Mouse (Mus musculus): ENCODE results near the gene Olfr166. TPM values are rescaled to one million over a fixed set of nuclear protein-coding genes. Genes with fewer than 3 reads are reported as not detected.
"Not testable (repeated sequence)": the region's sequence is repeated elsewhere in the genome, so short reads cannot be mapped to it uniquely, and the experiment has no call there.

Gene Olfr166
- polyA plus RNA-seq (2014; fragmentation: Nextera tagmentation; extraction: Ambion mirVana) = not detected in 2 replicates

DNA sequence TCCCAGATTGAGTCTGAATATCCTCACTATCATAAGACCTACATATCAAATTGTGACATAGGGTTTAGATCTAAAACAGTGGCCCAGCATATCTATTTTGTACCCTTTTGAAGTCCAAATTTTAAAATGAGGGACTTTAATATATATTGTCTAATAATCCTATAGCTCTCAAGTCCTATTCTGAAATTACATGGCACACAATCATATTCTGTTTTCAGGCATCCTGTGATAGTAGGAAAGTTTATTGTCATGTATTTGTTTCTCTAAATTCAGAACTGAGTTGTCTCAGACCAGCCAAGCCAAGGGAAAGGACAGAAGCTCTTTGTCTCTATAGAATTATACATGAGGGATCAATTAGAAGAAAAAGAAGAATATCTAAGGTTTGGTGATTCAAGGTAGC, at the start of gene Olfr166:
TSS of gene Olfr166 (plus strand) at position 301 of the 400 bp plus-strand sequence.
- Histone ChIP-seq H3K9ac (ENCODE audit: low read length) (no peak within 1 kb of the TSS), H3K36me3 (ENCODE audit: control insufficient read depth, insufficient read depth, low read length) (no peaks in the 10 kb centered on the region), H3K4me3 (ENCODE audit: low read depth, low read length) (no peak within 1 kb of the TSS), H3K4me2 (ENCODE audit: low read depth, severe bottlenecking) (no peak within 1 kb of the TSS), H3K4me1 (ENCODE audit: control insufficient read depth, insufficient read depth, low read length) (no peaks in the 10 kb centered on the region), H3K9me3 (ENCODE audit: control insufficient read depth, low read length) (no peaks in the 10 kb centered on the region), H3K27ac (replicated peaks; ENCODE audit: low read depth, low read length) (no peak within 1 kb of the TSS), H3K27me3 (ENCODE audit: control insufficient read depth, insufficient read depth, low read length) (no peaks in the 10 kb centered on the region)
- no peak for DNase-seq (ENCODE audit: low spot score)
- ATAC-seq (ENCODE audit: insufficient number of reproducible peaks, low FRiP score, low TSS enrichment, low read depth) = no peak

DNA sequence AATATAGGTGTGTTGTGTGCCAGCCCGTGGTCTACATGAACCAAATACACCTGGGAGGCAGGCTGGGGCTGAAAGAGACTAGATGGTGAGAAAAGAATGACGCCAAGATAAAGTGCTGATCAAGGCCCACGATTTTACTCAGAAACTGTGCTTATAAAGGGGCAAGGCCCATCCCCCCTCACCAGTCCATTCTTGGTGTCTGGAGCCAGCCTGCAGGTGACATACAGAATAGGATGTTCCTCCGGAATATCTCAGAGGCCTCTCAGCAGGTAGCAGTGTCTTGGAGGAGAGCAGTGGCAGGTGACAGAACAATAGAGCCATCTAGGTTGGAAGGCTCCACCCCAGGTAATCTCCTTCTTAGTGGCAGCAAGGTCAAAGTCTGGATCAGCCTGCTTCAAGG, 24.8 kb upstream of the Olfr166 start:
- 82% methylated on average over 4 of the region's 4 CpGs for WGBS
- DNase-seq (ENCODE audit: low spot score); H3K4me1 ChIP-seq (ENCODE audit: control insufficient read depth, insufficient read depth, low read length); H3K4me3 ChIP-seq (ENCODE audit: low read depth, low read length); H3K27me3 ChIP-seq (ENCODE audit: control insufficient read depth, insufficient read depth, low read length); ATAC-seq (ENCODE audit: insufficient number of reproducible peaks, low FRiP score, low TSS enrichment, low read depth); H3K9me3 ChIP-seq (ENCODE audit: control insufficient read depth, low read length); H3K27ac ChIP-seq (replicated peaks; ENCODE audit: low read depth, low read length); H3K9ac ChIP-seq (ENCODE audit: low read length); H3K36me3 ChIP-seq (ENCODE audit: control insufficient read depth, insufficient read depth, low read length); H3K4me2 ChIP-seq (ENCODE audit: low read depth, severe bottlenecking): not testable (repeated sequence)

DNA sequence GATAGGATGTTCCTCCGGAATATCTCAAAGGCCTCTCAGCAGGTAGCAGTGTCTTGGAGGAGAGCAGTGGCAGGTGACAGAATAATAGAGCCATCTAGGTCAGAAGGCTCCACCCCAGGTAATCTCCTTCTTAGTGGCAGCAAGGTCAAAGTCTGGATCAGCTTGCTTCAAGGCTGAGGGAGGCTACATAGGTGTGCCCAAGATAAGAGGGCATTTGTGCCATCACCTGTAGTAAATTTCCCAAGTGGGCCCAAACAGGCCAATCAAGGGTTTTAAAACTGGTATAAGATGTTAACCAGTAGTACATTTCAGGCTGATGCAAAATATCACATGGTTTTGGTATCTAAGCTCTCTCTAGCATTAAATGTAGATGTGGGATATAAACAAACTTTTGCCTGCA, 19.1 kb upstream of the Olfr166 start:
- Histone ChIP-seq H3K27me3 (ENCODE audit: control insufficient read depth, insufficient read depth, low read length) (no peaks in the 10 kb centered on the region), H3K4me2 (ENCODE audit: low read depth, severe bottlenecking) (no peak overlapping the region), H3K9ac (ENCODE audit: low read length) (no peak overlapping the region), H3K27ac (replicated peaks; ENCODE audit: low read depth, low read length) (no peak overlapping the region), H3K4me1 (ENCODE audit: control insufficient read depth, insufficient read depth, low read length) (no peaks in the 10 kb centered on the region), H3K36me3 (ENCODE audit: control insufficient read depth, insufficient read depth, low read length) (no peaks in the 10 kb centered on the region), H3K4me3 (ENCODE audit: low read depth, low read length) (no peak overlapping the region), H3K9me3 (ENCODE audit: control insufficient read depth, low read length) (no peaks in the 10 kb centered on the region)
- ATAC-seq (ENCODE audit: insufficient number of reproducible peaks, low FRiP score, low TSS enrichment, low read depth) (no peak), DNase-seq (ENCODE audit: low spot score) (no peak)
- WGBS = 89% methylated on average over 1 of the region's 1 CpGs

DNA sequence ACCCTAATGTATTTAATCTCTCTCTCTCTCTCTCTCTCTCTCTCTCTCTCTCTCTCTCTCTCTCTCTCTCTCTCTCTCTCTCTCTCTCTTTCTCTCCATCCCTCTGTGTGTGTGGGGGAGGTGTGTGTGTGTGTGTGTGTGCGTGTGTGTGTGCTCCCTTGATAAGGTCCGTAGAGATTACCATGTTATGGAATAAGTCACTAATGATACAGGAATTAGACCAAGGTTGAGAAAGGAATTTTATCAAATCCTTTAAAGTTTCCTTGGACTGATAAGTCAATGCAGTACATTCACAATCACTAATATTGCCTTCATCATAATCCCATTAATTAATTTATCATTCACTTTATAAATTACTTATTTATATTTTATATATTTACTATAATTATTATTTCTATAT, 38.7 kb downstream of the Olfr166 start, which contains the start of gene Olfr167:
TSS of gene Olfr167 (minus strand) at position 101 of the 400 bp plus-strand sequence.
- H3K36me3 ChIP-seq (ENCODE audit: control insufficient read depth, insufficient read depth, low read length) = no peaks in the 10 kb centered on the region
- 82% methylated on average over 2 of the region's 2 CpGs for WGBS
- no peaks in the 10 kb centered on the region for H3K27me3 ChIP-seq (ENCODE audit: control insufficient read depth, insufficient read depth, low read length)
- no peak for ATAC-seq (ENCODE audit: insufficient number of reproducible peaks, low FRiP score, low TSS enrichment, low read depth)
- no peaks in the 10 kb centered on the region for H3K9me3 ChIP-seq (ENCODE audit: control insufficient read depth, low read length)
- no peak within 1 kb of the TSS for H3K9ac ChIP-seq (ENCODE audit: low read length)
- H3K4me2 ChIP-seq (ENCODE audit: low read depth, severe bottlenecking) = no peak within 1 kb of the TSS
- no peak for DNase-seq (ENCODE audit: low spot score)
- no peaks in the 10 kb centered on the region for H3K4me1 ChIP-seq (ENCODE audit: control insufficient read depth, insufficient read depth, low read length)
- no peak within 1 kb of the TSS for H3K4me3 ChIP-seq (ENCODE audit: low read depth, low read length)
- no peak within 1 kb of the TSS for H3K27ac ChIP-seq (replicated peaks; ENCODE audit: low read depth, low read length)

DNA sequence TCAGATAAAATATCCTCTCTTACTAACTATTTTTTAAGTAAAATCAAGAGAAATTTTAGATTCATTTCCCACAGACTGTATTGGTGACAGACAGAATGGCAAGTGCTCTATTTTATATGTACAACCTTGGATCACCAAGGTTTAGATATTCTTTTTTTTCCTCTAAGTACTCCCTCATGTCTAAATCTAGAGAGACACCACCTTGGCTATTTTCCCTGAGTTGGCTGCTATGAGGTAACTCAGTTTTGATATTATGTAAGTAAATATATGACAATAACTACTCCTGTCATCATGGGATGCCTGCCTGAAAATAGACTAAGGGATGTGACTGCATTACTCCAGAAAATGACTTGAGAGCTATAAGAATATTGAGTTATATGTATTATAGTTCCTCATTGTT, 52.0 kb downstream of the Olfr166 start, which contains the start of gene Olfr168:
TSS of gene Olfr168 (minus strand) at position 101 of the 400 bp plus-strand sequence.
- no peak within 1 kb of the TSS for H3K4me2 ChIP-seq (ENCODE audit: low read depth, severe bottlenecking)
- H3K9me3 ChIP-seq (ENCODE audit: control insufficient read depth, low read length) = no peaks in the 10 kb centered on the region
- H3K4me1 ChIP-seq (ENCODE audit: control insufficient read depth, insufficient read depth, low read length) = no peaks in the 10 kb centered on the region
- no peaks in the 10 kb centered on the region for H3K36me3 ChIP-seq (ENCODE audit: control insufficient read depth, insufficient read depth, low read length)
- no peak for DNase-seq (ENCODE audit: low spot score)
- no peak within 1 kb of the TSS for H3K9ac ChIP-seq (ENCODE audit: low read length)
- H3K27me3 ChIP-seq (ENCODE audit: control insufficient read depth, insufficient read depth, low read length) = no peaks in the 10 kb centered on the region
- no peak within 1 kb of the TSS for H3K27ac ChIP-seq (replicated peaks; ENCODE audit: low read depth, low read length)
- ATAC-seq (ENCODE audit: insufficient number of reproducible peaks, low FRiP score, low TSS enrichment, low read depth) = no peak
- H3K4me3 ChIP-seq (ENCODE audit: low read depth, low read length) = no peak within 1 kb of the TSS

Other genes starting within 250 kb of the Olfr166 start
- not detected in 2 replicates for gene Olfr164, start 169.6 kb upstream of the Olfr166 start, polyA plus RNA-seq (2014; fragmentation: Nextera tagmentation; extraction: Ambion mirVana)
- not detected in 2 replicates for gene Olfr165, start 60.6 kb upstream of the Olfr166 start, polyA plus RNA-seq (2014; fragmentation: Nextera tagmentation; extraction: Ambion mirVana)
- gene Olfr167, start 38.6 kb downstream of the Olfr166 start, polyA plus RNA-seq (2014; fragmentation: Nextera tagmentation; extraction: Ambion mirVana) = not detected in 2 replicates
- gene Olfr168, start 51.9 kb downstream of the Olfr166 start, polyA plus RNA-seq (2014; fragmentation: Nextera tagmentation; extraction: Ambion mirVana) = not detected in 2 replicates
- gene Olfr169, start 88.1 kb downstream of the Olfr166 start, polyA plus RNA-seq (2014; fragmentation: Nextera tagmentation; extraction: Ambion mirVana) = not detected in 2 replicates
- not detected in 2 replicates for gene Olfr170, start 128.2 kb downstream of the Olfr166 start, polyA plus RNA-seq (2014; fragmentation: Nextera tagmentation; extraction: Ambion mirVana)
- not detected in 2 replicates for gene Olfr171, start 146.2 kb downstream of the Olfr166 start, polyA plus RNA-seq (2014; fragmentation: Nextera tagmentation; extraction: Ambion mirVana)
- not detected in 2 replicates for gene Lamp3, start 222.7 kb downstream of the Olfr166 start, polyA plus RNA-seq (2014; fragmentation: Nextera tagmentation; extraction: Ambion mirVana)